Mouse (Mus musculus) heart, embryonic 16.5 days (tissue): ENCODE results near the gene Tlx1. TPM values are rescaled to one million over a fixed set of nuclear protein-coding genes. Genes with fewer than 3 reads are reported as not detected.

Source experiments
- ATAC-seq: fragments of 200-750 bp; cut with Nextera tagmentation; replicated peaks from 2 replicates; pipeline ENCODE4 v1.8.0; 2017; ENCODE audit warnings: moderate number of reproducible peaks; ENCODE audit not compliant: insufficient read depth, low FRiP score; ENCODE audit errors: extremely low read depth
- H3K27ac ChIP-seq: fragments of 300-500 bp; sonication (generic); 2 replicates; pipeline ENCODE4 v1.5.1; 2014; ENCODE audit warnings: mild to moderate bottlenecking, low read length, control low read depth, moderate library complexity
- H3K27me3 ChIP-seq: fragments of 300-500 bp; sonication (generic); 2 replicates; pipeline ENCODE4 v1.6.1; 2014; ENCODE audit warnings: low read length, mixed read lengths; ENCODE audit not compliant: control insufficient read depth, insufficient read depth
- H3K36me3 ChIP-seq: fragments of 300-500 bp; sonication (generic); 2 replicates; pipeline ENCODE4 v1.6.1; 2014; ENCODE audit not compliant: control insufficient read depth, insufficient read depth
- H3K4me1 ChIP-seq: fragments of 300-500 bp; sonication (generic); 2 replicates; pipeline ENCODE4 v1.6.1; 2014; ENCODE audit warnings: low read length, mixed read lengths; ENCODE audit not compliant: control insufficient read depth, insufficient read depth
- H3K4me2 ChIP-seq: fragments of 300-500 bp; sonication (generic); 2 replicates; pipeline ENCODE4 v1.6.1; 2014; ENCODE audit warnings: low read depth, mild to moderate bottlenecking, control low read depth, low read length
- H3K4me3 ChIP-seq: fragments of 300-500 bp; sonication (generic); 2 replicates; pipeline ENCODE4 v1.5.1; 2014; ENCODE audit warnings: mild to moderate bottlenecking, control low read depth, low read length
- H3K9ac ChIP-seq: fragments of 300-500 bp; sonication (generic); 2 replicates; pipeline ENCODE4 v1.6.1; 2014; ENCODE audit warnings: low read length, control low read depth
- H3K9me3 ChIP-seq: fragments of 300-500 bp; sonication (generic); replicated peaks from 2 replicates; pipeline ENCODE4 v1.6.1; 2016; ENCODE audit warnings: low read length; ENCODE audit not compliant: control insufficient read depth
- WGBS: fragments of 180-500 bp; shearing (Covaris S2); extraction: QIAGEN DNeasy Blood & Tissue Kit; methylation state at CpG from one replicate; pipeline ENCODE4 v1.1.7; 2014; 5-methylcytosine and 5-hydroxymethylcytosine counted together
- polyA plus RNA-seq: library from polyadenylated mRNA; unstranded; fragments of >200 nt; fragmentation: Nextera tagmentation; extraction: Ambion mirVana; gene quantifications from 2 replicates; pipeline ENCODE4 v1.2.1, GENCODE M21; 2015

The Tlx1 gene
- polyA plus RNA-seq, 1 experiment from 2014 or later: 0.28 TPM

DNA sequence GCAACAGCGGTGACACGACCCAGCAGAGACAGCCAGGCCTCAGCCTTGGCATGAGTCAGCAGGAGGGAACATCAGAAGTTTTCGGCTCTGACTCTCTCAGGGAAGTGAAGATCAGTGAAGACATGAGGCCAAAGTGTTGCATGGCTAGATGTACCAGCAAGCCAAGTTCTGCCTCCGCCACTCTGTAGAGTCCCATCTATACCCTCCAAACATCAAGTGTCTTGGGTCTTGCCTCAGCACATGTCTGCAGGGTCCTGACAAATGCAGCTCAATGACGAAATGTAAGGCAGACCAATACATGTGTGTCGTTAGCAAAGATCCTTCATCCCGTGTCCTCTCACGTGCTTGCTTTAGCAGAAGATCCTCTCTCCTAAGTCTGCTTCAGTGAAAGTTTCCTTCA lies 46.5 kb downstream of the Tlx1 start:
- no peaks in the 10 kb centered on the region for H3K36me3 ChIP-seq

DNA sequence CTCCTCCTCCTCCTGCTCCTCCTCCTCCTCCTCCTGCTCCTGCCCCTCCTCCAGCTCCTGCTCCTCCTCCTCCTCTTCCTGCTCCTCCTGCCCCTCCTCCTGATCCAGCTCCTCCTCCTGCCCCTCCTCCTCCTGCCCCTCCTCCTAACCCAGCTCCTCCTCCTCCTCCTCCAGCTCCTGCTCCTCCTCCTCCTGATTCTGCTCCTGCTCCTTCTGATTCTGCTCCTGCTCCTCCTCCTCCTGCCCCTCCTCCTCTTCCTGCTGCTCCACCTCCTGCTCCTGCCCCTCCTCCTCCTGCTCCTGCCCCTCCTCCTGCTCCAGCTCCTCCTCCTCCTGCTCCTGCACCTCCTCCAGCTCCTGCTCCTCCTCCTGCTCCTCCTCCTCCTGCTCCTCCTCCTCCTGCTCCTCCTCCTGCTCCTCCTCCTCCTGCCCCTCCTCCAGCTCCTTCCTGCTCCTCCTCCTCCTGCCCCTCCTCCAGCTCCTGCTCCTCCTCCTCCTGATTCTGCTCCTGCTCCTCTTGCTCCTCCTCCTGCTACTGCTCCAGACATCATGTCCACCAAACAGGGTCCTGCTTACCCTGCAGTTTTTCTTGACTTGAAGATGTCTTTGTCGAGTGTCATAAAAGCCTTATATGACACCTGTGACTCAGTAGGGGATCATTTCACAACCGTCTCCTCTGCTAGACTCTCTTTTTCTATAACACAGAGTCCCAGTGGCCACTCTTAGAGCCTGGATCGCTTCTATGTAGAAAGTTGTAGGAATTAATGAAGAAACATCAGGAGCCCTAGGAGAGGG lies 55.0 kb downstream of the Tlx1 start:
- no peak overlapping the region for H3K4me2 ChIP-seq
- no peak overlapping the region for H3K4me3 ChIP-seq
- peaks cover 9% of the 10 kb centered on the region for H3K4me1 ChIP-seq
- no peak overlapping the region for H3K27ac ChIP-seq
- H3K36me3 ChIP-seq: no peaks in the 10 kb centered on the region
- ATAC-seq: no peak
- no peak overlapping the region for H3K9ac ChIP-seq
- WGBS: 82% methylated on average over 3 of the region's 3 CpGs
- no peaks in the 10 kb centered on the region for H3K27me3 ChIP-seq
- peaks cover 3% of the 10 kb centered on the region; the same call in 1 of the 2 replicates for H3K9me3 ChIP-seq

More for the DNA sequence above, 46.5 kb downstream of the Tlx1 start:
- ATAC-seq: no peak
- 85% methylated on average over 8 of the region's 8 CpGs for WGBS
- Histone ChIP-seq H3K4me2 (no peak overlapping the region), H3K27ac (no peak overlapping the region), H3K4me1 (no peaks in the 10 kb centered on the region), H3K9me3 (peaks cover 8% of the 10 kb centered on the region), H3K27me3 (no peaks in the 10 kb centered on the region), H3K4me3 (no peak overlapping the region), H3K9ac (no peak overlapping the region)

Other genes starting within 250 kb of the Tlx1 start
- gene Slf2, start 219.5 kb upstream of the Tlx1 start, polyA plus RNA-seq: 30.9 and 35.5 TPM in 2 replicates
- gene Sema4g, start 161.6 kb upstream of the Tlx1 start, polyA plus RNA-seq: 0.79 and 0.94 TPM in 2 replicates
- 23.2 and 24.5 TPM in 2 replicates for gene Twnk, start 145.0 kb upstream of the Tlx1 start, polyA plus RNA-seq
- 64.4 and 68.6 TPM in 2 replicates for gene Mrpl43, start 144.2 kb upstream of the Tlx1 start, polyA plus RNA-seq
- 38.0 and 45.8 TPM in 2 replicates for gene Lzts2, start 136.3 kb upstream of the Tlx1 start, polyA plus RNA-seq
- gene Pdzd7, start 105.0 kb upstream of the Tlx1 start, polyA plus RNA-seq: 0.14 and 0.25 TPM in 2 replicates
- 16.2 and 19.0 TPM in 2 replicates for gene Sfxn3, start 103.2 kb upstream of the Tlx1 start, polyA plus RNA-seq
- 12.9 and 13.0 TPM in 2 replicates for gene Kazald1, start 75.4 kb upstream of the Tlx1 start, polyA plus RNA-seq
- not detected in 2 replicates for gene Lbx1, start 85.1 kb downstream of the Tlx1 start, polyA plus RNA-seq
- gene Btrc, start 213.1 kb downstream of the Tlx1 start, polyA plus RNA-seq: 30.9 and 31.4 TPM in 2 replicates